Mouse (Mus musculus) lung, postnatal 36 days (tissue): Measurements from ENCODE around the gene Ltbp1.
"Not testable (repeated sequence)": the region's sequence is repeated elsewhere in the genome, so short reads cannot be mapped to it uniquely, and the experiment has no call there.

ENCODE experiments used
- DNase-seq: peaks from one replicate; pipeline ENCODE4 v3.0.0; 2022; ENCODE audit warnings: mixed read lengths

Gene Ltbp1

GRCm38 (mm10) chr17:75118896-75119295 lies 113.5 kb downstream of the Ltbp1 start:
- no peak for DNase-seq

GRCm38 (mm10) chr17:75119422-75119821 lies 114.1 kb downstream of the Ltbp1 start:
- DNase-seq: peak; percentile 64

GRCm38 (mm10) chr17:75120071-75120470 lies 114.7 kb downstream of the Ltbp1 start:
- no peak for DNase-seq

- DNase-seq: no peak
Measured at GRCm38 (mm10) chr17:75122584-75123282, 117.4 kb downstream of the Ltbp1 start.

GRCm38 (mm10) chr17:75128337-75128935 lies 123.1 kb downstream of the Ltbp1 start:
- peak; percentile 68 for DNase-seq

- DNase-seq: no peak
Measured at GRCm38 (mm10) chr17:75133983-75134382, 128.6 kb downstream of the Ltbp1 start.

GRCm38 (mm10) chr17:75139731-75140130 lies 134.4 kb downstream of the Ltbp1 start:
- no peak for DNase-seq

- not testable (repeated sequence) for DNase-seq
Measured at GRCm38 (mm10) chr17:75142845-75143244, 137.5 kb downstream of the Ltbp1 start.

- DNase-seq: no peak
Measured at GRCm38 (mm10) chr17:75143927-75144326, 138.6 kb downstream of the Ltbp1 start.

GRCm38 (mm10) chr17:75147218-75147617 lies 141.8 kb downstream of the Ltbp1 start:
- DNase-seq: peak; percentile 62

- no peak for DNase-seq
Measured at GRCm38 (mm10) chr17:75151800-75152199, 146.4 kb downstream of the Ltbp1 start.

- DNase-seq: no peak
Measured at GRCm38 (mm10) chr17:75153088-75153487, 147.7 kb downstream of the Ltbp1 start.

GRCm38 (mm10) chr17:75158385-75158784 lies 153.0 kb downstream of the Ltbp1 start:
- DNase-seq: no peak

- DNase-seq: no peak
Measured at GRCm38 (mm10) chr17:75159066-75159787, 153.9 kb downstream of the Ltbp1 start.

- DNase-seq: no peak
Measured at GRCm38 (mm10) chr17:75161062-75161461, 155.7 kb downstream of the Ltbp1 start.

GRCm38 (mm10) chr17:75161931-75162330 lies 156.6 kb downstream of the Ltbp1 start:
- no peak for DNase-seq

- DNase-seq: no peak
Measured at GRCm38 (mm10) chr17:75164566-75164965, 159.2 kb downstream of the Ltbp1 start.

GRCm38 (mm10) chr17:75168572-75169200 lies 163.3 kb downstream of the Ltbp1 start:
- DNase-seq: no peak

GRCm38 (mm10) chr17:75171659-75172058 lies 166.3 kb downstream of the Ltbp1 start:
- no peak for DNase-seq

GRCm38 (mm10) chr17:75172685-75173205 lies 167.4 kb downstream of the Ltbp1 start:
- DNase-seq: no peak

GRCm38 (mm10) chr17:75174501-75174900 lies 169.1 kb downstream of the Ltbp1 start:
- DNase-seq: no peak

GRCm38 (mm10) chr17:75177920-75178867 lies 172.8 kb downstream of the Ltbp1 start:
- peak; percentile 68 for DNase-seq
